Mouse (Mus musculus) heart, postnatal 0 days (tissue): ENCODE results near the gene Nfib. TPM values are rescaled to one million over a fixed set of nuclear protein-coding genes. Genes with fewer than 3 reads are reported as not detected.

ENCODE experiments used
- ATAC-seq: fragments of 200-750 bp; cut with Nextera tagmentation; 2 replicates; pipeline ENCODE4 v1.8.0; 2017; ENCODE audit warnings: low read depth, moderate number of reproducible peaks, moderate library complexity; ENCODE audit not compliant: insufficient read depth
- DNase-seq: peaks from one replicate; pipeline ENCODE4 v3.0.0-alpha.2; 2016; ENCODE audit warnings: low spot score
- H3K27ac ChIP-seq: fragments of 300-500 bp; sonication (generic); 2 replicates; pipeline ENCODE4 v1.5.1; 2014; ENCODE audit warnings: low read depth, mild to moderate bottlenecking
- H3K27me3 ChIP-seq: fragments of 300-500 bp; sonication (generic); 2 replicates; pipeline ENCODE4 v1.6.1; 2014; ENCODE audit warnings: low read length, mixed read lengths; ENCODE audit not compliant: control insufficient read depth, insufficient read depth
- H3K36me3 ChIP-seq: fragments of 300-500 bp; sonication (generic); replicated peaks from 2 replicates; pipeline ENCODE4 v1.6.1; 2014; ENCODE audit warnings: low read length, mixed read lengths; ENCODE audit not compliant: control insufficient read depth, insufficient read depth
- H3K4me1 ChIP-seq: fragments of 300-500 bp; sonication (generic); 2 replicates; pipeline ENCODE4 v1.6.1; 2014; ENCODE audit warnings: antibody characterized with exemption; ENCODE audit not compliant: control insufficient read depth, insufficient read depth
- H3K4me2 ChIP-seq: fragments of 300-500 bp; sonication (generic); 2 replicates; pipeline ENCODE4 v1.6.1; 2014; ENCODE audit warnings: low read depth, mild to moderate bottlenecking, low read length, moderate library complexity
- H3K4me3 ChIP-seq: fragments of 300-500 bp; sonication (generic); 2 replicates; pipeline ENCODE4 v1.5.1; 2014; ENCODE audit warnings: low read depth, low read length
- H3K9ac ChIP-seq: fragments of 300-500 bp; sonication (generic); replicated peaks from 2 replicates; pipeline ENCODE4 v1.6.1; 2014; ENCODE audit warnings: low read depth, low read length, mixed read lengths
- H3K9me3 ChIP-seq: fragments of 300-500 bp; sonication (generic); replicated peaks from 2 replicates; pipeline ENCODE4 v1.6.1; 2016; ENCODE audit warnings: low read length; ENCODE audit not compliant: control insufficient read depth
- CTCF ChIP-seq: IDR thresholded peaks from 2 replicates; pipeline ENCODE4 v1.5.1; 2016; ENCODE audit warnings: antibody characterized with exemption, control low read depth, low read depth
- EP300 ChIP-seq: IDR thresholded peaks from 2 replicates; pipeline ENCODE4 v1.6.1; 2016; ENCODE audit warnings: antibody characterized with exemption, low read depth
- WGBS: fragments of 180-500 bp; shearing (Covaris S2); extraction: QIAGEN DNeasy Blood & Tissue Kit; methylation state at CpG from one replicate; pipeline ENCODE4 v1.1.7; 2014; 5-methylcytosine and 5-hydroxymethylcytosine counted together
- polyA plus RNA-seq: library from polyadenylated mRNA; unstranded; fragments of >200 nt; fragmentation: Nextera tagmentation; extraction: Ambion mirVana; gene quantifications from 2 replicates; pipeline ENCODE4 v1.2.1, GENCODE M21; 2015
- total RNA-seq: library from RNA; depleted of rRNA; stranded (reverse); fragments of >200 nt; gene quantifications from 2 replicates; pipeline ENCODE4 v1.2.3, GENCODE M21; 2014; ENCODE audit warnings: low replicate concordance

Nfib gene
- total and polyA plus RNA-seq, 2 experiments from 2014 or later: 44.0 to 82.0 TPM

GRCm38 (mm10) chr4:82622321-82622836, 83.2 kb downstream of the Nfib start:
- Histone ChIP-seq H3K9ac (peak overlapping the region; percentile 33; the same call in 1 of the 2 replicates), H3K36me3 (no peaks in the 10 kb centered on the region), H3K4me3 (peak overlapping the region; percentile 15; the same call in 1 of the 2 replicates), H3K27ac (peak overlapping the region; percentile 74), H3K9me3 (no peaks in the 10 kb centered on the region), H3K4me2 (peak overlapping the region; percentile 42), H3K27me3 (no peaks in the 10 kb centered on the region), H3K4me1 (peaks cover 17% of the 10 kb centered on the region)
- ATAC-seq: peak; percentile 82
- peak; percentile 65 for DNase-seq
- TF ChIP-seq EP300 (no peak), CTCF (no peak)
- WGBS: 1% methylated on average over 3 of the region's 3 CpGs

- ATAC-seq: no peak
- peak; percentile 32 for DNase-seq
- Histone ChIP-seq H3K9ac (no peak overlapping the region), H3K4me3 (no peak overlapping the region), H3K27me3 (no peaks in the 10 kb centered on the region), H3K9me3 (no peaks in the 10 kb centered on the region), H3K4me1 (peaks cover 17% of the 10 kb centered on the region), H3K27ac (no peak overlapping the region), H3K36me3 (no peaks in the 10 kb centered on the region), H3K4me2 (no peak overlapping the region)
- TF ChIP-seq CTCF (peak; percentile 35; the same call in 1 of the 2 replicates), EP300 (no peak)
- WGBS: 51% methylated on average over 12 of the region's 12 CpGs
Observed at GRCm38 (mm10) chr4:82619539-82619941, 86.0 kb downstream of the Nfib start.

- Histone ChIP-seq H3K4me1 (peaks cover 17% of the 10 kb centered on the region), H3K27ac (no peak overlapping the region), H3K36me3 (no peaks in the 10 kb centered on the region), H3K9ac (no peak overlapping the region), H3K4me3 (no peak overlapping the region), H3K27me3 (no peaks in the 10 kb centered on the region), H3K4me2 (no peak overlapping the region), H3K9me3 (no peaks in the 10 kb centered on the region)
- 60% methylated on average over 2 of the region's 2 CpGs for WGBS
- ATAC-seq (no peak), DNase-seq (no peak)
- TF ChIP-seq EP300 (no peak), CTCF (no peak)
Observed at GRCm38 (mm10) chr4:82619003-82619402, 86.5 kb downstream of the Nfib start.

- H3K9me3 ChIP-seq: no peaks in the 10 kb centered on the region
- H3K4me3 ChIP-seq: no peak overlapping the region
- ATAC-seq (no peak), DNase-seq (no peak)
- no peaks in the 10 kb centered on the region for H3K36me3 ChIP-seq
- no peak overlapping the region for H3K4me2 ChIP-seq
- TF ChIP-seq EP300 (no peak), CTCF (no peak)
- no peaks in the 10 kb centered on the region for H3K27me3 ChIP-seq
- no peak overlapping the region for H3K27ac ChIP-seq
- no peak overlapping the region for H3K9ac ChIP-seq
- H3K4me1 ChIP-seq: peaks cover 10% of the 10 kb centered on the region; the same call in 1 of the 2 replicates
- 88% methylated on average over 10 of the region's 10 CpGs for WGBS
Observed at GRCm38 (mm10) chr4:82617257-82617656, 88.3 kb downstream of the Nfib start.

- Histone ChIP-seq H3K9ac (no peak overlapping the region), H3K36me3 (no peaks in the 10 kb centered on the region), H3K4me2 (no peak overlapping the region), H3K4me3 (no peak overlapping the region), H3K4me1 (no peaks in the 10 kb centered on the region), H3K27me3 (no peaks in the 10 kb centered on the region), H3K9me3 (no peaks in the 10 kb centered on the region), H3K27ac (no peak overlapping the region)
- no peak for ATAC-seq
- TF ChIP-seq CTCF (no peak), EP300 (no peak)
- no peak for DNase-seq
- 84% methylated on average over 5 of the region's 5 CpGs for WGBS
Observed at GRCm38 (mm10) chr4:82615712-82616111, 89.8 kb downstream of the Nfib start.

- TF ChIP-seq CTCF (no peak), EP300 (no peak)
- ATAC-seq (no peak), DNase-seq (no peak)
- Histone ChIP-seq H3K27me3 (no peaks in the 10 kb centered on the region), H3K9ac (no peak overlapping the region), H3K36me3 (no peaks in the 10 kb centered on the region), H3K4me1 (no peaks in the 10 kb centered on the region), H3K9me3 (no peaks in the 10 kb centered on the region), H3K4me2 (no peak overlapping the region), H3K27ac (no peak overlapping the region), H3K4me3 (no peak overlapping the region)
- WGBS: 51% methylated on average over 7 of the region's 7 CpGs
Observed at GRCm38 (mm10) chr4:82614466-82614805, 91.1 kb downstream of the Nfib start.
